Mouse (Mus musculus) heart, embryonic 14.5 days (tissue): ENCODE data around the gene Ip6k3. TPM values are rescaled to one million over a fixed set of nuclear protein-coding genes. Genes with fewer than 3 reads are reported as not detected.

Source experiments
- ATAC-seq: fragments of 200-750 bp; cut with Nextera tagmentation; 2 replicates; pipeline ENCODE4 v1.8.0; 2017; ENCODE audit warnings: low read depth, moderate TSS enrichment; ENCODE audit not compliant: insufficient number of reproducible peaks, insufficient read depth, low FRiP score
- H3K27ac ChIP-seq, 2 experiments: fragments of 200-500 bp in 1 of 2; fragments of 300-500 bp in 1 of 2; sonication (generic) in 1 of 2; replicated peaks in 1 of 2; 2 replicates each; pipeline ENCODE4 v1.5.1; 2012 to 2014; ENCODE audit warnings: low read depth in 2 of 2, low read length in 2 of 2, control low read depth in 1 of 2, mild to moderate bottlenecking in 1 of 2, mixed read lengths in 1 of 2; ENCODE audit not compliant: control insufficient read depth in 1 of 2, insufficient read depth in 1 of 2
- H3K27me3 ChIP-seq: fragments of 300-500 bp; sonication (generic); 2 replicates; pipeline ENCODE4 v1.6.1; 2014; ENCODE audit warnings: mild to moderate bottlenecking, low read length, control low read depth; ENCODE audit not compliant: control insufficient read depth, insufficient read depth
- H3K36me3 ChIP-seq: fragments of 300-500 bp; sonication (generic); 2 replicates; pipeline ENCODE4 v1.6.1; 2014; ENCODE audit warnings: mild to moderate bottlenecking, control low read depth, low read length, mixed read lengths; ENCODE audit not compliant: control insufficient read depth, insufficient read depth
- H3K4me1 ChIP-seq, 2 experiments: fragments of 200-500 bp in 1 of 2; fragments of 300-500 bp in 1 of 2; sonication (generic) in 1 of 2; 2 replicates each; pipeline ENCODE4 v1.6.1; 2012 to 2014; ENCODE audit warnings: low read length in 2 of 2, control low read depth in 1 of 2, mixed read lengths in 1 of 2; ENCODE audit not compliant: control insufficient read depth in 2 of 2, insufficient read depth in 2 of 2
- H3K4me2 ChIP-seq: fragments of 300-500 bp; sonication (generic); 2 replicates; pipeline ENCODE4 v1.6.1; 2014; ENCODE audit warnings: mild to moderate bottlenecking, low read length
- H3K4me3 ChIP-seq, 2 experiments: fragments of 200-500 bp in 1 of 2; fragments of 300-500 bp in 1 of 2; sonication (generic) in 1 of 2; 2 replicates each; pipeline ENCODE4 v1.5.1; 2012 to 2014; ENCODE audit warnings: low read length in 2 of 2, mild to moderate bottlenecking in 2 of 2, control low read depth in 1 of 2, low read depth in 1 of 2, moderate library complexity in 1 of 2; ENCODE audit not compliant: control insufficient read depth in 1 of 2, insufficient read depth in 1 of 2
- H3K9ac ChIP-seq: fragments of 300-500 bp; sonication (generic); 2 replicates; pipeline ENCODE4 v1.6.1; 2014; ENCODE audit warnings: mild to moderate bottlenecking, low read length
- H3K9me3 ChIP-seq: fragments of 300-500 bp; sonication (generic); 2 replicates; pipeline ENCODE4 v1.6.1; 2016; ENCODE audit warnings: low read length, control low read depth; ENCODE audit not compliant: control insufficient read depth
- WGBS: fragments of 180-500 bp; shearing (Covaris S2); extraction: QIAGEN DNeasy Blood & Tissue Kit; methylation state at CpG from one replicate; pipeline ENCODE4 v1.1.7; 2014; 5-methylcytosine and 5-hydroxymethylcytosine counted together
- polyA plus RNA-seq: library from polyadenylated mRNA; unstranded; fragments of >200 nt; fragmentation: Nextera tagmentation; extraction: Ambion mirVana; gene quantifications from 2 replicates; pipeline ENCODE4 v1.2.1, GENCODE M21; 2014

The Ip6k3 gene
- polyA plus RNA-seq, 1 experiment from 2014 or later: 0.22 TPM

DNA sequence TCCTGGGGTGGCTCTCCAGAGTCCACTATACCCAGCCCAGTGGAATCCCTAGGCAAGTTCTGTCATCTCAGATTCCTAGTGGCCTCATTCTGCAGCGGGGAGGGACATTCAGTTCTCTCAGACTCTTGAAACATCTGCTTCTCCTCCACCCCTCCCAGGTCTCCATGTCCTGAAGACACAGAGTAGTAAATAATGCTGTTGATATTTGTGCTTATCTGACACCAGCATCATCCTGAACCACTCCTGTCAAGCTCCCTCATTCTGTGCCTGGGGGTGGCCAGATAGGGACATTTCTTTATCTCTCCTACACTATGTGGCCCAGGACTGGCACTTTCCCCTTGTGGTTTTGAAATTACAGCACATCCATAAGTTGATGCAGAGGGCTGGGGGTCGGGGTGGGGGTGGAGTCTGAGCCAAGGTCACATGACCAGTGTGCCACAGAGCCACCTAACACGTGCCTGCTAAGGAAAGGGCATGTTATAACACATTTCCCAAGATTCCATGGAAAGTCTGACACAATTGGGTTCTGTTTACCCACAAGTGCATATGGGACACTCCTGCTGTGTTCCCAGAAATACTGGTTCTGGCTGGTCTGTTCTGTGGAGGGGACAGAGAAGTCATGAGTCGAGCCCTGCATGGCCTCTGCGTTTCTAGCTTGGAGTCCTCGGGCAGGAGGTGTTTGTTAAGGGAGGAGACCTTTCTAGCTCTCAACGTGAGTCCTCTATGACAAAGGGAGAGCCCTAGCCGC, 14.4 kb downstream of the Ip6k3 start:
- WGBS: 48% methylated on average over 8 of the region's 8 CpGs
- peaks cover 14 to 29% of the 10 kb centered on the region in 2 experiments for H3K4me1 ChIP-seq
- H3K4me3 ChIP-seq: no peak overlapping the region
- no peaks in the 10 kb centered on the region for H3K36me3 ChIP-seq
- peak overlapping the region; percentile 45 to 70 for H3K27ac ChIP-seq
- no peak for ATAC-seq
- H3K4me2 ChIP-seq: no peak overlapping the region
- no peaks in the 10 kb centered on the region for H3K9me3 ChIP-seq
- 0 out of 2 replicates have a peak, but pooled peaks cover 5% of the 10 kb centered on the region for H3K27me3 ChIP-seq
- peak overlapping the region; percentile 18; the same call in 1 of the 2 replicates for H3K9ac ChIP-seq

DNA sequence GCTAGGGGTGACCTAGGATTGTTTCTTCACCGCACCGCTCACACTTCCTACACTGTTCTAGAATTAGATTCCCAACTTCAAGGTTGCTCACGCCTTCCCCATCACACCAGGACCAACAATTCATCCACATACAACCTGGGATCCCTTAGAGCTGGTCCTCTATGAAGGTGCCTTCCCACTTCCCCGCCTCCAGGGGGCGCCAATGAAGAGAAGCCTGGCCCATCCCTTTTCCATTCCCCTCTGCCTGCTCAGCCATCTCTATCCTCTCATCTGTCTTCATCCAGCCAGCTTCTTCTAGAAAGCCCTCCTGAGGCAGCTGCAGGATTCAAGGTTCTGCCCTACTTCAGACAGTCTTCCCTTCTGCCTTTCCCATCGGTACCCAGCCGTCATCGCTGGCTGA, 16.2 kb downstream of the Ip6k3 start:
- Histone ChIP-seq H3K4me1 (peaks cover 13 to 26% of the 10 kb centered on the region in 2 experiments), H3K36me3 (no peaks in the 10 kb centered on the region), H3K9ac (no peak overlapping the region), H3K27ac (no peak overlapping the region), H3K4me3 (no peak overlapping the region), H3K4me2 (no peak overlapping the region), H3K9me3 (no peaks in the 10 kb centered on the region), H3K27me3 (0 out of 2 replicates have a peak, but pooled peaks cover 5% of the 10 kb centered on the region)
- ATAC-seq: no peak
- WGBS: 71% methylated on average over 8 of the region's 8 CpGs

DNA sequence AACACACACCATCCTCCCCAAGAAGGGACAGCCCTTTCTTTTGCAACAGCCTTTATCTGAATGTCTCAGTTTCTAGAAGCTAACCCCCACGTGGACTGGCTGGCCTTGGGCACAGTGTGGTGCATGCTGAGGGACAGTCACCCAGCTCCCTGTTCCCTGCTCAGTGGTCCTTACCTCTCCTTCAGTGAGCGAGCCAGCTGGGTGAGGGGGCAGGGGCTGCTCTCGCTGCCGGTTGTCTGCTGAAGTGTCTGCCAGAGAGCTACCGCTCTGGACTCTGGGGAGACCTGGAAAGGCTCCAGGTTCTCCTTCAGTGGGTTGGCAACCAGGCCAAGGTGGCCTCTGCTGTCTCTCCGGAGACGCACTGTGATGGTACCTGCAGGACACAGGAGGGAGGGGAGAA, 16.7 kb downstream of the Ip6k3 start:
- Histone ChIP-seq H3K27ac (no peak overlapping the region), H3K9ac (no peak overlapping the region), H3K36me3 (no peaks in the 10 kb centered on the region), H3K4me1 (peaks cover 13 to 26% of the 10 kb centered on the region in 2 experiments), H3K27me3 (0 out of 2 replicates have a peak, but pooled peaks cover 5% of the 10 kb centered on the region), H3K4me3 (no peak overlapping the region), H3K9me3 (no peaks in the 10 kb centered on the region), H3K4me2 (no peak overlapping the region)
- ATAC-seq: no peak
- WGBS: 45% methylated on average over 7 of the region's 7 CpGs

DNA sequence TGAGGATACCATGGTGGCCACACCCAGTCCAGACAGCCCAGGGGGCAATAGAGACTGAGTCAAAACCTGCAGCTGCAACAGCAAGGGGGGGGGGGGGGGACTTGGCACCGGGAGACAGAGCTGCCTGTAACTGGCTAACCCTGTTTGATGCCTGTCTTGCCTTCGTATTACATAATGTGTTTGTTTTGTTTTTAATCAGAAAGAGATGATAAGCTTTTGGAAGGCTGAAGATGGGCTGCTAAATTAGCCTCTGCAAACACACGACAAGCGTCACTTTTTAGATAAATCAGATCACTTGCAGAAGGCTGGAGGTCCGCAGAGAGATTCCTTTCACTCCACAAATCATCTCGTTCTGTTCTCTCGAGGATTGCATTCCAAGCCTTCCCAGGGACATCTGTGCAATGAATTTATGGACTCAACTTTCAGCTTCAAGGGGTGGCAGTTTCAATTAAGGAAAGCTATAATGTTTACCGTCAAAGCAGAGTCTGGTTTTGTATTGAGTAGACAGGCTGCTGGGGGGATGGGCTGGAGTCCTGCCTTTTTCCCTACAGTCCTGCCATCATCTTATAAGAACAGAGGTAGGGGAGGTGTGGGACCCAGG, 21.2 kb downstream of the Ip6k3 start:
- 11% methylated on average over 8 of the region's 8 CpGs for WGBS

DNA sequence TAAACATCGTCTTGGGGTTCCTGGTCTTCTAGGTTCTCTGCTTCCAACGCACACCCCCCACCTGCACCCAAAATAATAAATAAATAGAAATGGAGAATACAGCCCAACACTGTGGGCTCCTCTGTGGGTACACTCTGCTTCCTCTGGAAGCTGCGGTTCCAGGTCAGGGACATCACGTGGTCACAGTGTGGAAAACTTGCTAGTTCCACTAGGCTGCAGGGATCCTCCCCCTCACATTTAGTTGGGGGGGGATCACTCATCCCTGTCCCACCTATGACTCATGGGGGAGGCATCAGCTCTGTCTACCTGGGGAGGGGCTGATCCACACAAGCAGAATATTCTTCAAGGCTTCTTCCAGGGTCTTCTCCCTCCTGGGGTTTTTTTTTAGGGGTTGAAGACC, 23.4 kb downstream of the Ip6k3 start:
- Histone ChIP-seq H3K36me3 (no peaks in the 10 kb centered on the region), H3K9me3 (no peaks in the 10 kb centered on the region), H3K4me3 (no peak overlapping the region), H3K9ac (no peak overlapping the region), H3K27me3 (no peaks in the 10 kb centered on the region), H3K27ac (no peak overlapping the region), H3K4me2 (no peak overlapping the region), H3K4me1 (peaks cover 0 to 2% of the 10 kb centered on the region in 2 experiments; a peak in 1 of 4 replicates)
- 74% methylated on average over 4 of the region's 4 CpGs for WGBS
- ATAC-seq: no peak

More for the DNA sequence above, 21.2 kb downstream of the Ip6k3 start:
- Histone ChIP-seq H3K9ac (no peak overlapping the region), H3K4me3 (no peak overlapping the region), H3K27ac (no peak overlapping the region), H3K36me3 (no peaks in the 10 kb centered on the region), H3K4me1 (peaks cover 2 to 3% of the 10 kb centered on the region in 2 experiments; a peak in 2 of 4 replicates), H3K27me3 (0 out of 2 replicates have a peak, but pooled peaks cover 5% of the 10 kb centered on the region), H3K4me2 (no peak overlapping the region), H3K9me3 (no peaks in the 10 kb centered on the region)
- no peak for ATAC-seq

DNA sequence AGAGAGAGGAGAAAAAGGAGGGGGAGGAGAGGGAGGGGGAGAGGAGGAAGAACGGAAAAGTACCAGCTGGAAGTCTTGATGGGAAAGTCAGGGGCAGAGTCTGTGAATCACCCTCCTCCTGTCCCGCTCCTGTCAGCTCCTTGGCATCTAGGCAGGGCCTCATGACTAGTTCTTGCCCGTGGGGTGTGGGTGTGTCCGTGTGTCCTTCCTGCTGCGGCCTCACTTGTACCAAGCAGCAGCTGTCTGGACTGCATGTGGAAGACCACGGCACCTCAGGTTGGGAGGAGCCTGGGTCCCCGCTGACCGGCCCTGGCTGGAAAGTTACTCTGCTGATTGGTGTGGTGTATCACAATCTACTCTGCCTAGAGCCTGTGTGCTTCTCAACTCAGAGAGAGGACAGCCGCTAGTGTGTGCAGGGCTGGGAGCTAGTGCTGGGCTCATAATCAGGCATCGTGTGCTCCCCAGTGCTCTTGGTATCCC, 25.6 kb downstream of the Ip6k3 start:
- Histone ChIP-seq H3K9me3 (no peaks in the 10 kb centered on the region), H3K36me3 (no peaks in the 10 kb centered on the region), H3K9ac (no peak overlapping the region), H3K4me3 (no peak overlapping the region), H3K27me3 (no peaks in the 10 kb centered on the region), H3K4me2 (no peak overlapping the region), H3K4me1 (peaks cover 0 to 2% of the 10 kb centered on the region in 2 experiments; a peak in 1 of 4 replicates), H3K27ac (no peak overlapping the region)
- 36% methylated on average over 10 of the region's 10 CpGs for WGBS
- peak; percentile 44 for ATAC-seq

DNA sequence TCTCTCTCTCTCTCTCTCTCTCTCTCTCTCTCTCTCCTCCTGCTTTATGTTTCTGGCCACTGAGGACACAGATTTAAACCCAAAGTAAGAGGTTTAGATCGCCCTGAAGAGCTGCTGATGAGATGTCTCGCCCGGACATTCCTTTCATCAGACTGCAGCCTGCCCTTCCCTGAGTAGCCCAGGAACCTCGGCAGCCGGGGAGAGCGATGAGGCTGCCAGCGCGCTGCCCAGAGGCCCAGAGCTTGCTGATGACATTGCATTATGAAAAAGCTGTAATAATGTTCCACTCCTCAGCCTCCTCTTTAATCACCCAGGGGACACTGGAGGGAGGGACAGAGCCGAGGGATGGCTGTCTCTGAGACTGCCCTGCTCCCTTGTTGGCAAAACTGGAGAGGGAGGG, 27.3 kb downstream of the Ip6k3 start:
- no peaks in the 10 kb centered on the region for H3K4me1 ChIP-seq
- no peaks in the 10 kb centered on the region for H3K36me3 ChIP-seq
- 0 out of 2 replicates have a peak, but pooled peaks cover 2% of the 10 kb centered on the region for H3K9me3 ChIP-seq
- H3K9ac ChIP-seq: no peak overlapping the region
- no peak overlapping the region for H3K4me2 ChIP-seq
- WGBS: 46% methylated on average over 9 of the region's 9 CpGs
- H3K27me3 ChIP-seq: no peaks in the 10 kb centered on the region
- ATAC-seq: no peak
- no peak overlapping the region for H3K27ac ChIP-seq
- H3K4me3 ChIP-seq: no peak overlapping the region
